Mouse (Mus musculus): ENCODE data around the gene Sp8. TPM values are rescaled to one million over a fixed set of nuclear protein-coding genes. Genes with fewer than 3 reads are reported as not detected.
A peak's percentile ranks its signal among the peaks of the same experiment; 100 is the strongest.

Sp8 gene
- total RNA-seq, 2 experiments from 2014 or later = not detected

GRCm38 (mm10) chr12:118848496-118849202 lies 2.5 kb downstream of the Sp8 start:
- DNase-seq (ENCODE audit: low spot score in 2 of 2) = peak in 1 of 2 experiments; percentile 19

GRCm38 (mm10) chr12:118849203-118849861 lies 3.2 kb downstream of the Sp8 start:
- DNase-seq (ENCODE audit: low spot score in 2 of 2) = peak in 1 of 2 experiments; percentile 27

- peak in 1 of 2 experiments; percentile 10 for DNase-seq (ENCODE audit: low spot score in 2 of 2)
These were observed 3.9 kb downstream of the Sp8 start for GRCm38 (mm10) chr12:118849996-118850395.

- no peak for DNase-seq (ENCODE audit: low spot score in 2 of 2)
These were observed 4.8 kb downstream of the Sp8 start for GRCm38 (mm10) chr12:118850851-118851410.

- DNase-seq (ENCODE audit: low spot score in 2 of 2) = no peak
These were observed 7.2 kb downstream of the Sp8 start for GRCm38 (mm10) chr12:118853331-118853730.

- no peak for DNase-seq (ENCODE audit: low spot score in 2 of 2)
These were observed 8.3 kb downstream of the Sp8 start for GRCm38 (mm10) chr12:118854401-118854800.

GRCm38 (mm10) chr12:118854831-118855453 lies 8.8 kb downstream of the Sp8 start:
- peak; percentile 28 to 65 for DNase-seq (ENCODE audit: low spot score in 2 of 2)

- DNase-seq (ENCODE audit: low spot score in 2 of 2) = no peak
These were observed 10.0 kb downstream of the Sp8 start for GRCm38 (mm10) chr12:118856151-118856550.

- DNase-seq (ENCODE audit: low spot score in 2 of 2) = no peak
These were observed 26.5 kb downstream of the Sp8 start for GRCm38 (mm10) chr12:118872673-118873072.

GRCm38 (mm10) chr12:118882790-118883189 lies 36.7 kb downstream of the Sp8 start:
- DNase-seq (ENCODE audit: low spot score in 2 of 2) = no peak

- DNase-seq (ENCODE audit: low spot score in 2 of 2) = no peak
These were observed 41.8 kb downstream of the Sp8 start for GRCm38 (mm10) chr12:118887964-118888363.

Other genes with a start within 250 kb of the Sp8 start
- not detected for gene Abcb5, start 120.1 kb downstream of the Sp8 start, total RNA-seq (2021)

Measured in gastrocnemius, postnatal 4 days (tissue).